Mouse (Mus musculus) hindbrain, postnatal 0 days (tissue): ENCODE measurements around the gene Gm5475. TPM values are rescaled to one million over a fixed set of nuclear protein-coding genes. Genes with fewer than 3 reads are reported as not detected.
A peak's percentile ranks its signal among the peaks of the same experiment; 100 is the strongest.

ENCODE experiments used
- ATAC-seq: fragments of 200-750 bp; cut with Nextera tagmentation; 2 replicates; pipeline ENCODE4 v1.8.0; 2017; ENCODE audit warnings: mild to moderate bottlenecking, moderate TSS enrichment, moderate library complexity
- DNase-seq: peaks from one replicate; pipeline ENCODE4 v3.0.0-alpha.2; 2015; ENCODE audit warnings: low spot score
- H3K27ac ChIP-seq: fragments of 300-500 bp; sonication (generic); 2 replicates; pipeline ENCODE4 v1.5.1; 2014; ENCODE audit warnings: mild to moderate bottlenecking
- H3K27me3 ChIP-seq: fragments of 300-500 bp; sonication (generic); 2 replicates; pipeline ENCODE4 v1.6.1; 2014; ENCODE audit warnings: low read length, mixed read lengths; ENCODE audit not compliant: insufficient read depth
- H3K36me3 ChIP-seq: fragments of 300-500 bp; sonication (generic); 2 replicates; pipeline ENCODE4 v1.6.1; 2014; ENCODE audit warnings: low read length, mixed read lengths; ENCODE audit not compliant: insufficient read depth
- H3K4me1 ChIP-seq: fragments of 300-500 bp; sonication (generic); 2 replicates; pipeline ENCODE4 v1.6.1; 2014; ENCODE audit warnings: antibody characterized with exemption, low read length, mixed read lengths; ENCODE audit not compliant: insufficient read depth
- H3K4me2 ChIP-seq: fragments of 300-500 bp; sonication (generic); 2 replicates; pipeline ENCODE4 v1.6.1; 2014; ENCODE audit warnings: low read depth, mild to moderate bottlenecking, low read length, moderate library complexity, mixed read lengths
- H3K4me3 ChIP-seq: fragments of 300-500 bp; sonication (generic); 2 replicates; pipeline ENCODE4 v1.5.1; 2014; ENCODE audit warnings: low read length
- H3K9ac ChIP-seq: fragments of 300-500 bp; sonication (generic); replicated peaks from 2 replicates; pipeline ENCODE4 v1.6.1; 2014; ENCODE audit warnings: mild to moderate bottlenecking, low read length, moderate library complexity, mixed read lengths
- H3K9me3 ChIP-seq: fragments of 300-500 bp; sonication (generic); 2 replicates; pipeline ENCODE4 v1.6.1; 2016; ENCODE audit warnings: low read length, mixed read lengths
- CTCF ChIP-seq: IDR thresholded peaks from 2 replicates; pipeline ENCODE4 v1.5.1; 2016; ENCODE audit warnings: antibody characterized with exemption, control low read depth, low read depth
- WGBS: fragments of 180-500 bp; shearing (Covaris S2); extraction: QIAGEN DNeasy Blood & Tissue Kit; methylation state at CpG from one replicate; pipeline ENCODE4 v1.1.7; 2014; 5-methylcytosine and 5-hydroxymethylcytosine counted together
- polyA plus RNA-seq: library from polyadenylated mRNA; unstranded; fragments of >200 nt; fragmentation: Nextera tagmentation; extraction: Ambion mirVana; gene quantifications from 2 replicates; pipeline ENCODE4 v1.2.1, GENCODE M21; 2015
- total RNA-seq: library from RNA; depleted of rRNA; stranded (reverse); fragments of >200 nt; gene quantifications from 2 replicates; pipeline ENCODE4 v1.2.3, GENCODE M21; 2014

Gene Gm5475
- total and polyA plus RNA-seq, 2 experiments from 2014 or later: 0.10 TPM; not detected in 1

- DNase-seq (no peak), ATAC-seq (no peak)
- Histone ChIP-seq H3K4me2 (no peak overlapping the region), H3K4me1 (no peaks in the 10 kb centered on the region), H3K36me3 (no peaks in the 10 kb centered on the region), H3K9ac (no peak overlapping the region), H3K27ac (no peak overlapping the region), H3K27me3 (no peaks in the 10 kb centered on the region), H3K9me3 (no peaks in the 10 kb centered on the region), H3K4me3 (no peak overlapping the region)
- no peak for TF ChIP-seq CTCF
- WGBS: 94% methylated on average over 17 of the region's 17 CpGs
Observed at GRCm38 (mm10) chr15:100387544-100388223, 34.3 kb upstream of the Gm5475 start.

GRCm38 (mm10) chr15:100388224-100388835 is 33.6 kb upstream of the Gm5475 start:
- WGBS: 86% methylated on average over 16 of the region's 16 CpGs
- TF ChIP-seq CTCF: no peak
- Histone ChIP-seq H3K4me2 (no peak overlapping the region), H3K9ac (no peak overlapping the region), H3K27me3 (no peaks in the 10 kb centered on the region), H3K4me3 (no peak overlapping the region), H3K4me1 (no peaks in the 10 kb centered on the region), H3K9me3 (no peaks in the 10 kb centered on the region), H3K36me3 (peaks cover 1% of the 10 kb centered on the region; the same call in 1 of the 2 replicates), H3K27ac (no peak overlapping the region)
- DNase-seq (no peak), ATAC-seq (no peak)

GRCm38 (mm10) chr15:100388886-100389285 is 33.1 kb upstream of the Gm5475 start:
- Histone ChIP-seq H3K9me3 (no peaks in the 10 kb centered on the region), H3K27me3 (no peaks in the 10 kb centered on the region), H3K4me3 (no peak overlapping the region), H3K4me2 (no peak overlapping the region), H3K9ac (no peak overlapping the region), H3K4me1 (no peaks in the 10 kb centered on the region), H3K27ac (no peak overlapping the region), H3K36me3 (peaks cover 7% of the 10 kb centered on the region; the same call in 1 of the 2 replicates)
- no peak for TF ChIP-seq CTCF
- no peak for ATAC-seq
- 63% methylated on average over 9 of the region's 9 CpGs for WGBS
- no peak for DNase-seq

- Histone ChIP-seq H3K9ac (no peak overlapping the region), H3K4me3 (no peak overlapping the region), H3K4me2 (no peak overlapping the region), H3K4me1 (no peaks in the 10 kb centered on the region), H3K36me3 (peaks cover 24% of the 10 kb centered on the region; the same call in 1 of the 2 replicates), H3K27ac (no peak overlapping the region), H3K27me3 (no peaks in the 10 kb centered on the region), H3K9me3 (no peaks in the 10 kb centered on the region)
- no peak for TF ChIP-seq CTCF
- ATAC-seq (no peak), DNase-seq (no peak)
- WGBS: 85% methylated on average over 7 of the region's 7 CpGs
Observed at GRCm38 (mm10) chr15:100391066-100391465, 30.9 kb upstream of the Gm5475 start.

GRCm38 (mm10) chr15:100391599-100391998 is 30.3 kb upstream of the Gm5475 start:
- peaks cover 29% of the 10 kb centered on the region; the same call in 1 of the 2 replicates for H3K36me3 ChIP-seq
- WGBS: 95% methylated on average over 7 of the region's 7 CpGs
- no peak overlapping the region for H3K27ac ChIP-seq
- H3K9ac ChIP-seq: no peak overlapping the region
- no peak overlapping the region for H3K4me3 ChIP-seq
- TF ChIP-seq CTCF: no peak
- DNase-seq (no peak), ATAC-seq (no peak)
- H3K4me2 ChIP-seq: no peak overlapping the region
- H3K4me1 ChIP-seq: no peaks in the 10 kb centered on the region
- H3K9me3 ChIP-seq: no peaks in the 10 kb centered on the region
- H3K27me3 ChIP-seq: no peaks in the 10 kb centered on the region

- no peak for TF ChIP-seq CTCF
- Histone ChIP-seq H3K9me3 (no peaks in the 10 kb centered on the region), H3K4me2 (no peak overlapping the region), H3K27me3 (no peaks in the 10 kb centered on the region), H3K4me3 (no peak overlapping the region), H3K9ac (no peak overlapping the region), H3K27ac (no peak overlapping the region), H3K4me1 (no peaks in the 10 kb centered on the region), H3K36me3 (peaks cover 40% of the 10 kb centered on the region; the same call in 1 of the 2 replicates)
- DNase-seq (no peak), ATAC-seq (no peak)
- 83% methylated on average over 11 of the region's 11 CpGs for WGBS
Observed at GRCm38 (mm10) chr15:100393016-100393415, 28.9 kb upstream of the Gm5475 start.

GRCm38 (mm10) chr15:100395561-100395960 is 26.4 kb upstream of the Gm5475 start:
- Histone ChIP-seq H3K4me3 (no peak overlapping the region), H3K27me3 (no peaks in the 10 kb centered on the region), H3K27ac (no peak overlapping the region), H3K9ac (no peak overlapping the region), H3K9me3 (no peaks in the 10 kb centered on the region), H3K36me3 (peaks cover 66% of the 10 kb centered on the region), H3K4me1 (no peaks in the 10 kb centered on the region), H3K4me2 (no peak overlapping the region)
- TF ChIP-seq CTCF: peak; percentile 18; the same call in 1 of the 2 replicates
- 96% methylated on average over 3 of the region's 3 CpGs for WGBS
- DNase-seq: no peak
- no peak for ATAC-seq
